Mouse (Mus musculus) liver, embryonic 14.5 days (tissue): Measurements from ENCODE around the gene Cldnd1. TPM values are rescaled to one million over a fixed set of nuclear protein-coding genes. Genes with fewer than 3 reads are reported as not detected.

Source experiments
- ATAC-seq: fragments of 200-750 bp; cut with Nextera tagmentation; 2 replicates; pipeline ENCODE4 v1.8.0; 2017; ENCODE audit warnings: moderate number of reproducible peaks, mild to moderate bottlenecking, moderate library complexity; ENCODE audit not compliant: insufficient read depth
- DNase-seq, 3 experiments: peaks; one replicate each; pipeline ENCODE4 v3.0.0-alpha.2; 2012 to 2013; ENCODE audit warnings: low read depth in 3 of 3, low spot score in 3 of 3
- H3K27ac ChIP-seq: fragments of 300-500 bp; sonication (generic); 2 replicates; pipeline ENCODE4 v1.5.1; 2014; ENCODE audit warnings: moderate library complexity, mild to moderate bottlenecking, control low read depth, inconsistent platforms
- H3K27me3 ChIP-seq: fragments of 300-500 bp; sonication (generic); 2 replicates; pipeline ENCODE4 v1.6.1; 2014; ENCODE audit warnings: mild to moderate bottlenecking, low read length, moderate library complexity; ENCODE audit not compliant: control insufficient read depth, insufficient read depth
- H3K36me3 ChIP-seq: fragments of 300-500 bp; sonication (generic); replicated peaks from 2 replicates; pipeline ENCODE4 v1.6.1; 2014; ENCODE audit warnings: low read depth; ENCODE audit not compliant: control insufficient read depth, insufficient read depth
- H3K4me1 ChIP-seq, 2 experiments: fragments of 200-500 bp in 1 of 2; fragments of 300-500 bp in 1 of 2; sonication (generic) in 1 of 2; replicated peaks; 2 replicates each; pipeline ENCODE4 v1.6.1; 2012 to 2014; ENCODE audit warnings: antibody characterized with exemption in 1 of 2, inconsistent platforms in 1 of 2, low read length in 1 of 2; ENCODE audit not compliant: control insufficient read depth in 2 of 2, insufficient read depth in 2 of 2
- H3K4me2 ChIP-seq: fragments of 300-500 bp; sonication (generic); 2 replicates; pipeline ENCODE4 v1.6.1; 2014; ENCODE audit warnings: low read depth, mild to moderate bottlenecking, control low read depth, moderate library complexity
- H3K4me3 ChIP-seq, 2 experiments: fragments of 200-500 bp in 1 of 2; fragments of 300-500 bp in 1 of 2; sonication (generic) in 1 of 2; 2 replicates each; pipeline ENCODE4 v1.5.1; 2012 to 2014; ENCODE audit warnings: low read depth in 2 of 2, low read length in 2 of 2, mild to moderate bottlenecking in 2 of 2, control low read depth in 1 of 2, inconsistent platforms in 1 of 2, moderate library complexity in 1 of 2; ENCODE audit not compliant: insufficient read depth in 1 of 2
- H3K9ac ChIP-seq: fragments of 300-500 bp; sonication (generic); replicated peaks from 2 replicates; pipeline ENCODE4 v1.6.1; 2014; ENCODE audit warnings: mild to moderate bottlenecking, control low read depth, moderate library complexity
- H3K9me3 ChIP-seq: fragments of 300-500 bp; sonication (generic); 2 replicates; pipeline ENCODE4 v1.6.1; 2016; ENCODE audit warnings: low read length, mixed read lengths; ENCODE audit not compliant: control insufficient read depth
- CTCF ChIP-seq: IDR thresholded peaks from 2 replicates; pipeline ENCODE4 v1.5.1; 2016; ENCODE audit warnings: antibody characterized with exemption, low read depth, control low read depth
- EP300 ChIP-seq: IDR thresholded peaks from 2 replicates; pipeline ENCODE4 v1.6.1; 2016; ENCODE audit warnings: antibody characterized with exemption, low read depth
- WGBS: fragments of 180-500 bp; shearing (Covaris S2); extraction: QIAGEN DNeasy Blood & Tissue Kit; methylation state at CpG from one replicate; pipeline ENCODE4 v1.1.7; 2014; ENCODE audit not compliant: insufficient replicate concordance; 5-methylcytosine and 5-hydroxymethylcytosine counted together
- polyA plus RNA-seq, 2 experiments: library from polyadenylated mRNA; depleted of rRNA in 1 of 2; stranded (reverse) in 1 of 2; unstranded in 1 of 2; fragments of >200 nt; fragmentation: Nextera tagmentation in 1 of 2; extraction: Ambion mirVana in 1 of 2; gene quantifications; 2 replicates each; pipeline versions ENCODE4 v1.2.1 to v1.2.3; 2012 to 2014

Cldnd1 gene
- polyA plus RNA-seq, 2 experiments: 15.4 to 31.5 TPM

- Histone ChIP-seq H3K27ac (no peak overlapping the region), H3K36me3 (no peaks in the 10 kb centered on the region), H3K4me1 (no peaks in the 10 kb centered on the region), H3K9me3 (no peaks in the 10 kb centered on the region), H3K27me3 (no peaks in the 10 kb centered on the region), H3K9ac (no peak overlapping the region), H3K4me3 (no peak overlapping the region), H3K4me2 (no peak overlapping the region)
- TF ChIP-seq EP300 (no peak), CTCF (no peak)
- 65% methylated on average over 3 of the region's 3 CpGs for WGBS
- ATAC-seq: no peak
- no peak for DNase-seq
These were observed 18.9 kb upstream of the Cldnd1 start for GRCm38 (mm10) chr16:58708601-58709475.

DNA sequence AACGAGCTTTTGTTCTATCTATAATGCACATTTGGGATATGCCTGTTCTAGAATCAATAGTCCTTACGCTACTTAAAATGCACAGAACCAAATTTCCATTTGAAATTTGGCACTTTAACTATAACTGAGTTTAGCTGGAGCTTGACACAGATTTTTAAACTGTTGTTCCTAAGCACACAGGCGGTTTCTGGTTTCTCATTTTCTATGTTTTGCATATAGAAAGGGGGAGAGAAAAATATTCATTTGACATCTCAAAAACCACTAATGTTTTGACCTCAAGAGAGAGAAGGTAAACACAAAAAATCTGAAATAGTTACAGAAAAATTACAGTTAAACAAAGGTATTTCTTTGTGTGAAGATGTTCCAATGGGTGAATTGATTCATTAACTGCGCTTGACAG is 18.2 kb upstream of the Cldnd1 start:
- Histone ChIP-seq H3K27me3 (no peaks in the 10 kb centered on the region), H3K4me3 (no peak overlapping the region), H3K4me1 (no peaks in the 10 kb centered on the region), H3K27ac (no peak overlapping the region), H3K36me3 (no peaks in the 10 kb centered on the region), H3K4me2 (no peak overlapping the region), H3K9me3 (no peaks in the 10 kb centered on the region), H3K9ac (no peak overlapping the region)
- DNase-seq: no peak
- TF ChIP-seq EP300 (no peak), CTCF (no peak)
- 57% methylated on average over 4 of the region's 4 CpGs for WGBS
- no peak for ATAC-seq

- Histone ChIP-seq H3K4me1 (no peaks in the 10 kb centered on the region), H3K27me3 (no peaks in the 10 kb centered on the region), H3K9me3 (no peaks in the 10 kb centered on the region), H3K4me3 (no peak overlapping the region), H3K4me2 (no peak overlapping the region; the same call in 1 of the 2 replicates), H3K27ac (no peak overlapping the region), H3K36me3 (no peaks in the 10 kb centered on the region), H3K9ac (no peak overlapping the region)
- no peak for ATAC-seq
- no peak for DNase-seq
- TF ChIP-seq EP300: no peak
- TF ChIP-seq CTCF: no peak
- 49% methylated on average over 8 of the region's 8 CpGs for WGBS
These were observed 15.5 kb upstream of the Cldnd1 start for GRCm38 (mm10) chr16:58712221-58712620.

DNA sequence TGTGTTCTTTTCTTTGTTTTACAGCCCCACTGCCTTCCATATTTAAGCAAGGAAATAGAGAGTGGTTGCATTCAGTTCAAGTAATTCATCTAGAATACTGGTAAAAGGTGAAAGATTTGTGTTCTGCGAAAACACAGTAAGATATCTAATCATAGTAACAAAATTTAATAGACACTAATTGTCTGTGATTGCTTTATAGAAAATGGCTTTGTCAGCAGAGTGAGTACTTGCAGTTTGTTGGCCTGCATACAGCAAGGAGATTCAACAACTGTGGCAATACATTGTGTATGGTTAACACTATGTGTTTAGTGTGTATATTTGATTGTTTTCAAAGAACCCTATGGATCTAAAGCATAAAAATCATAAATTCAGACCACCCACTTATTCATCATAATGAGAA is 14.6 kb upstream of the Cldnd1 start:
- Histone ChIP-seq H3K4me1 (no peaks in the 10 kb centered on the region), H3K4me3 (no peak overlapping the region), H3K27ac (no peak overlapping the region), H3K4me2 (no peak overlapping the region), H3K9ac (no peak overlapping the region), H3K36me3 (no peaks in the 10 kb centered on the region), H3K27me3 (no peaks in the 10 kb centered on the region), H3K9me3 (no peaks in the 10 kb centered on the region)
- ATAC-seq: no peak
- DNase-seq: no peak
- WGBS: 64% methylated on average over 1 of the region's 1 CpGs
- TF ChIP-seq EP300 (no peak), CTCF (no peak)

- Histone ChIP-seq H3K9ac (no peak overlapping the region), H3K4me3 (no peak overlapping the region), H3K36me3 (no peaks in the 10 kb centered on the region), H3K27me3 (no peaks in the 10 kb centered on the region), H3K9me3 (no peaks in the 10 kb centered on the region), H3K4me1 (no peaks in the 10 kb centered on the region), H3K4me2 (no peak overlapping the region), H3K27ac (no peak overlapping the region)
- DNase-seq (no peak), ATAC-seq (no peak)
- 57% methylated on average over 4 of the region's 4 CpGs for WGBS
- TF ChIP-seq EP300 (no peak), CTCF (no peak)
These were observed 12.7 kb upstream of the Cldnd1 start for GRCm38 (mm10) chr16:58715018-58715417.
